Mouse (Mus musculus) heart, embryonic 11.5 days (tissue): Measurements from ENCODE around the gene Osbp2. TPM values are rescaled to one million over a fixed set of nuclear protein-coding genes. Genes with fewer than 3 reads are reported as not detected.

Experiments
- ATAC-seq: fragments of 200-750 bp; cut with Nextera tagmentation; replicated peaks from 2 replicates; pipeline ENCODE4 v1.8.0; 2017; ENCODE audit warnings: moderate library complexity; ENCODE audit not compliant: insufficient number of reproducible peaks, low FRiP score, low TSS enrichment
- H3K27ac ChIP-seq: fragments of 300-500 bp; sonication (generic); 2 replicates; pipeline ENCODE4 v1.5.1; 2014; ENCODE audit warnings: mild to moderate bottlenecking, low read depth, low read length
- H3K27me3 ChIP-seq: fragments of 300-500 bp; sonication (generic); 2 replicates; pipeline ENCODE4 v1.6.1; 2014; ENCODE audit warnings: mild to moderate bottlenecking, low read length, mixed read lengths; ENCODE audit not compliant: control insufficient read depth, insufficient read depth
- H3K36me3 ChIP-seq: fragments of 300-500 bp; sonication (generic); 2 replicates; pipeline ENCODE4 v1.6.1; 2014; ENCODE audit warnings: mild to moderate bottlenecking, low read length, moderate library complexity, mixed read lengths; ENCODE audit not compliant: control insufficient read depth, insufficient read depth
- H3K4me1 ChIP-seq: fragments of 300-500 bp; sonication (generic); 2 replicates; pipeline ENCODE4 v1.6.1; 2014; ENCODE audit warnings: low read length; ENCODE audit not compliant: control insufficient read depth, insufficient read depth
- H3K4me2 ChIP-seq: fragments of 300-500 bp; sonication (generic); 2 replicates; pipeline ENCODE4 v1.6.1; 2014; ENCODE audit warnings: mild to moderate bottlenecking, moderate library complexity
- H3K4me3 ChIP-seq: fragments of 300-500 bp; sonication (generic); 2 replicates; pipeline ENCODE4 v1.5.1; 2014; ENCODE audit warnings: low read depth, low read length
- H3K9ac ChIP-seq: fragments of 300-500 bp; sonication (generic); 2 replicates; pipeline ENCODE4 v1.6.1; 2014; ENCODE audit warnings: mild to moderate bottlenecking, low read depth, low read length, moderate library complexity
- H3K9me3 ChIP-seq: fragments of 300-500 bp; sonication (generic); replicated peaks from 2 replicates; pipeline ENCODE4 v1.6.1; 2016; ENCODE audit warnings: low read length; ENCODE audit not compliant: control insufficient read depth
- WGBS: fragments of 180-500 bp; shearing (Covaris S2); extraction: QIAGEN DNeasy Blood & Tissue Kit; methylation state at CpG from one replicate; pipeline ENCODE4 v1.1.7; 2014; ENCODE audit not compliant: insufficient replicate concordance; 5-methylcytosine and 5-hydroxymethylcytosine counted together
- polyA plus RNA-seq: library from polyadenylated mRNA; unstranded; fragments of >200 nt; fragmentation: Nextera tagmentation; extraction: Ambion mirVana; gene quantifications from 2 replicates; pipeline ENCODE4 v1.2.1, GENCODE M21; 2014

The Osbp2 gene
- polyA plus RNA-seq, 1 experiment from 2014 or later: 0.13 TPM

DNA sequence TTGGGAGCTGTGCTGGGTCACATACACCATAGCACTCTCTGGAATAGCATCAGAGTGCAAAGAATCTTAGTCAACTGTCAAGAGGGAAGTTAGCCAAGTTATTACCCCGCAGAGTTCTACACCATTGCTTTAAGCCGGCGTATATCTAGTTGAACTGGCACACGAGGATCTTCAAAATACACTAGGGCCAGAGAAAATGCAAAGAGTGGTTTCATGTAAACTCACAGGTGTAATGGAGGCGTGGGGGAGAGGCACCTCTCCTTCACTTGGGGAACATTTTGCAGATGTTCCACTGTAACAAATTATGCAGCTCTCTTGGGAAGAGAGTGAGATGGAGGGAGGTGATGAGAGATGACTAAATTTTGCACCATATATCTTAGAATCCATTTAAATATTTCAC is 95.9 kb downstream of the Osbp2 start:
- WGBS: 82% methylated on average over 5 of the region's 5 CpGs
- Histone ChIP-seq H3K4me2 (no peak overlapping the region), H3K4me3 (no peak overlapping the region), H3K9me3 (no peaks in the 10 kb centered on the region), H3K9ac (no peak overlapping the region), H3K4me1 (no peaks in the 10 kb centered on the region), H3K27ac (no peak overlapping the region), H3K27me3 (peaks cover 25% of the 10 kb centered on the region), H3K36me3 (no peaks in the 10 kb centered on the region)
- no peak for ATAC-seq

DNA sequence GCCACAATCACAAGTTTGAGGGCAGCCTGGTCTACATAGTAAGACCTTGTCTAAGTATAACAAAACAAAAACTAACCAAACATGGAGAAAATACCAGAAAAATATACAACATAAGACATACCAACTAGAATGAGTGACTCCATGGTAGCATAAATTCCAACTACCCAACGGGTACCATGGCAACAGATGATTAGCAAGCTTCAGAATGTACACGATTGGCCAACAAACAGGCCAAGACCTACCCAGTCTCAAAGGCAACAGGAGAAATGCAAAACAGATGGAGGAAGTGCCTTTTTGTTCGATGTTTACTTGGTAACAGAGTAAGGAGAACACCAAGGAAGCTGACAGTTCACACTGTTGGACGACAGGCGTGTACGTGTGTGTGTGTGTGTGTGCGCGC is 96.7 kb downstream of the Osbp2 start:
- 83% methylated on average over 8 of the region's 8 CpGs for WGBS
- H3K27me3 ChIP-seq: peaks cover 29% of the 10 kb centered on the region
- H3K27ac ChIP-seq: no peak overlapping the region
- no peak overlapping the region for H3K4me2 ChIP-seq
- ATAC-seq: no peak
- H3K36me3 ChIP-seq: no peaks in the 10 kb centered on the region
- H3K9ac ChIP-seq: no peak overlapping the region
- H3K4me1 ChIP-seq: no peaks in the 10 kb centered on the region
- no peaks in the 10 kb centered on the region for H3K9me3 ChIP-seq
- no peak overlapping the region for H3K4me3 ChIP-seq

- H3K27ac ChIP-seq: no peak overlapping the region
- ATAC-seq: no peak
- no peaks in the 10 kb centered on the region for H3K9me3 ChIP-seq
- no peak overlapping the region for H3K4me2 ChIP-seq
- no peaks in the 10 kb centered on the region for H3K4me1 ChIP-seq
- H3K4me3 ChIP-seq: no peak overlapping the region
- WGBS: 59% methylated on average over 4 of the region's 4 CpGs
- no peak overlapping the region for H3K9ac ChIP-seq
- H3K36me3 ChIP-seq: no peaks in the 10 kb centered on the region
- peaks cover 50% of the 10 kb centered on the region for H3K27me3 ChIP-seq
These were observed 99.4 kb downstream of the Osbp2 start for GRCm38 (mm10) chr11:3764352-3764751.

DNA sequence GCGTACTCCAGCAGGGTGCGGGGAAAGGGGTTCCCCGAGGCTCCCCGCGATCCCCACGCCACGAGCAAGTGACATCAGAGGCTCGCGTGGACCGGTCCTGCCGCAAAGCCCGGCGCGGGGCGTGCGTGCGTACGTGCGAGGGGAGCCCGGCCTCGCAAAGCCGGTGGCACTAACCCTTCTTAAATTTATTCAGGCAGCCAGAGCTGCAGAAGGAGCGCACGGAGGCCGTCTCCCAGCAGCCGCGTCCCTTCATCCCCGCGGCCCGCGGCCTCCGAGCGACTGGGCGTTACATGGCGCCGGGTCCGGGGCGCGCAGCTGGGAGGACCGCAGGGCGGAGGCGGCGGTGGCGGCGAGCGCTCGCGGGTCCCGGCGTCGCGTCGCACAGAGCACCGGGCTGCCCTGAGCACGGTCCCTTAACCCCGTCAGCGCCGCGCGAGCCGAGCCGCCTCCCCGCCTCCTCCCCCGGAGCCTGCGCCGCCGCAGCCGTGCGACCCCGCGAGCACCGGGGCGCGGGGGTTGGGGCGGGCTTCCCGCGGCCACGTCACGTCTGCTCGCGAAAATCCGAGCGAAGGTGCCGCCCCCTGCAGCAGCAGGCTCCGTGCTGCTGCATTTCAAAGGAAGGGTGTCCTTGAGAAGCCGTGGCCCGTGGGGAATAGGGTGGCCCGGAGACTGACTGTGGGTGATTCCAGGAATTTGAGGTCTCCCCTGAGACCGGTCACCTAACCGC is 101.8 kb downstream of the Osbp2 start:
- Histone ChIP-seq H3K4me2 (peak overlapping the region; percentile 88), H3K9me3 (no peaks in the 10 kb centered on the region), H3K9ac (peak overlapping the region; percentile 60), H3K27me3 (peaks cover 53% of the 10 kb centered on the region), H3K27ac (no peak overlapping the region), H3K36me3 (no peaks in the 10 kb centered on the region), H3K4me1 (no peaks in the 10 kb centered on the region), H3K4me3 (peak overlapping the region; percentile 57)
- under 1% methylated on average over 86 of the region's 90 CpGs for WGBS
- no peak for ATAC-seq

DNA sequence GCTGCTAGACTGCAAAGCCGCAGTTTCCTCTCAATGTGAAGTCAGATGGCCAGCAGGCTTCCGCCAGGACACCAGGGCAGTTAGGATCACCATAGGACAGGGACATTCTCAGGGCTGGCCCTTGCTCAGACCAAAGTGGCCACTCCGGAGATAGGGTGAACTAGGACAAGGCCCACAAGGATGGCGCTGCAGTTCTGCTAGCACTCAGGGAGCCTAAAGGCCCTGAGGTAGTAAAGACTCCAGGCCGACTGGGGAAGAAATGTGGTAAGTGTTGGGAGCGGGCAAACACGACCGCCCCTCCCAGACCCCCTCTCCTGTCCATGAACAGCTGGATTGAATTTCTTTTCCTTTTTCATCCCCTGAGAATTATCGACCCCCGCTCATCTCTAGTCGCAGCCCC is 102.4 kb downstream of the Osbp2 start:
- peak overlapping the region; percentile 57 for H3K4me3 ChIP-seq
- no peaks in the 10 kb centered on the region for H3K36me3 ChIP-seq
- H3K27ac ChIP-seq: no peak overlapping the region
- no peaks in the 10 kb centered on the region for H3K4me1 ChIP-seq
- H3K27me3 ChIP-seq: peaks cover 53% of the 10 kb centered on the region
- 11% methylated on average over 11 of the region's 11 CpGs for WGBS
- no peak overlapping the region; the same call in 1 of the 2 replicates for H3K9ac ChIP-seq
- no peaks in the 10 kb centered on the region for H3K9me3 ChIP-seq
- peak overlapping the region; percentile 88 for H3K4me2 ChIP-seq
- no peak for ATAC-seq

GRCm38 (mm10) chr11:3759433-3759832 is 104.3 kb downstream of the Osbp2 start:
- WGBS: 66% methylated on average over 5 of the region's 5 CpGs
- H3K4me3 ChIP-seq: no peak overlapping the region
- ATAC-seq: no peak
- no peak overlapping the region for H3K4me2 ChIP-seq
- H3K9me3 ChIP-seq: no peaks in the 10 kb centered on the region
- no peak overlapping the region for H3K27ac ChIP-seq
- H3K4me1 ChIP-seq: no peaks in the 10 kb centered on the region
- H3K27me3 ChIP-seq: peaks cover 51% of the 10 kb centered on the region
- no peak overlapping the region for H3K9ac ChIP-seq
- no peaks in the 10 kb centered on the region for H3K36me3 ChIP-seq

DNA sequence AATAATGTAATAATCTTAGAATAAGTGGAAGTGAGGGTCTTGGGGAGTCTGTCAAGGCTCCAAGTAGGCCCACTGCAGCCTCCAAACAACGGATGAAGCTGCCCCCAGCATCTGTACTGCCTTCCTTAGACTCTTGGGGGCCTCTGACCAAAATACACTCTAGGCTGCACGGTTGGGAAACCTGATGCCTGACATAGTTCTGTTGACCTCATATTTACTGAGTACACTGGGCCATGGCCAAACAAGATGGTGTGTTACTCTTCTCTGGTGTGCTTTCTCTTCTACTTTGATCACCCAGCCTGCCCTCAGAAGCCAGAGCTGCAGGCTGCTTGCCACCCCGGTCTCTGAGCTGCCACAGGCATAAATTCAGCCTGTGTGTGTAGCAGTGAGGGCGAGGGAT is 108.4 kb downstream of the Osbp2 start:
- Histone ChIP-seq H3K4me2 (no peak overlapping the region), H3K4me1 (no peaks in the 10 kb centered on the region), H3K9ac (no peak overlapping the region), H3K4me3 (no peak overlapping the region), H3K36me3 (no peaks in the 10 kb centered on the region), H3K27ac (no peak overlapping the region), H3K27me3 (peaks cover 12% of the 10 kb centered on the region), H3K9me3 (no peaks in the 10 kb centered on the region)
- no peak for ATAC-seq
- 60% methylated on average over 4 of the region's 4 CpGs for WGBS

DNA sequence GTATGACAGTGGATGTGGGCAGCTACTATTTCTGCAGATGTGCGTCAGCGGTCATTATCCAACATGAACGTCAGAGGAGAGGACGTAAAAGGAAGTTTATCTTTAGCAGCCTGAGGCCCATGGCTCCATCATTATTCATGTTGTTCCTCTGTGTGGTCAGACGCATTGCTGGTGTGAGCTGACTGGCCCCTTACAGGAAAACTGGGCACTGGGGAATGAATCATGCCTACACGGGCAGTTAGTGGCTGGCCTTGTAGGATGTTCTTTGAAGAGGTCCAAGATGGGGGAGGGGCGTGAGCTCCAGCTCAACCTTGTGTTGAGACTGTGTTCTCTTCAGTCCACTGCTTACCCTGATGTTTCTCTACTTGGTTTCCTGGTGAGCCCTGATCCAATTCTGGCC is 109.0 kb downstream of the Osbp2 start:
- no peak for ATAC-seq
- 62% methylated on average over 7 of the region's 7 CpGs for WGBS
- Histone ChIP-seq H3K9ac (no peak overlapping the region), H3K36me3 (no peaks in the 10 kb centered on the region), H3K4me1 (no peaks in the 10 kb centered on the region), H3K4me3 (no peak overlapping the region), H3K4me2 (no peak overlapping the region), H3K27ac (no peak overlapping the region), H3K9me3 (no peaks in the 10 kb centered on the region), H3K27me3 (peaks cover 6% of the 10 kb centered on the region)

DNA sequence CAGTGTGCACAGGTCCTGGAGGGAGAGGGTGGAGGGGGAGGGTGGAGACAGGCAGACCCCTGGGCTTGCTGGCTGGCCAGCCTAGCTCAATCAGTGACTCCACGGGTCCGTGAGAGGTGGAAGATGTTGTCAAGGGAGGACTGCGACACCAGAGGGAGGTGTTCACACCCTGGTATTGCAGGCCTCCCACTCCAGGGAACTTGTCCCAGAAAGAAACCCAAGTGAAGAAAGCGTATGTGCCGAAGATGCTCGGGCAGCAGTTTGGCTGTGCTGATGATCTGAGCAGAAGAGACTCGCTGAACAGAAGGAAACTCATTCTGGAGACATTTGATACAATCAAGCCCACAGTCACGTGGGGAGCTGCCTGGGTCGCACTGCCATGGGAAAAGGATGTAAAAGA is 109.8 kb downstream of the Osbp2 start:
- no peak for ATAC-seq
- Histone ChIP-seq H3K27me3 (no peaks in the 10 kb centered on the region), H3K4me1 (no peaks in the 10 kb centered on the region), H3K9ac (no peak overlapping the region), H3K36me3 (no peaks in the 10 kb centered on the region), H3K4me3 (no peak overlapping the region), H3K27ac (no peak overlapping the region), H3K9me3 (no peaks in the 10 kb centered on the region), H3K4me2 (no peak overlapping the region)
- 55% methylated on average over 9 of the region's 9 CpGs for WGBS
